Mouse (Mus musculus): ENCODE results near the gene Slc13a2. TPM values are rescaled to one million over a fixed set of nuclear protein-coding genes. Genes with fewer than 3 reads are reported as not detected.

Slc13a2 gene
- polyA plus RNA-seq, 1 experiment from 2014 or later: 0.15 TPM

GRCm38 (mm10) chr11:78462669-78463068, 40.7 kb upstream of the Slc13a2 start:
- Histone ChIP-seq H3K4me2 (ENCODE audit: low read depth, low read length) (no peak overlapping the region), H3K9ac (ENCODE audit: low read length) (no peak overlapping the region), H3K27me3 (ENCODE audit: control insufficient read depth, insufficient read depth, low read depth, low read length) (no peaks in the 10 kb centered on the region), H3K4me3 (ENCODE audit: low read length) (no peak overlapping the region), H3K27ac (ENCODE audit: low read length) (no peak overlapping the region), H3K36me3 (ENCODE audit: control insufficient read depth, insufficient read depth, low read length) (no peaks in the 10 kb centered on the region), H3K4me1 (replicated peaks; ENCODE audit: control insufficient read depth, insufficient read depth, low read length) (peaks cover 11% of the 10 kb centered on the region), H3K9me3 (ENCODE audit: control insufficient read depth, low read length) (no peaks in the 10 kb centered on the region)
- 75% methylated on average over 5 of the region's 5 CpGs for WGBS
- no peak for ATAC-seq (ENCODE audit: low read depth)

GRCm38 (mm10) chr11:78461894-78462293, 39.9 kb upstream of the Slc13a2 start:
- Histone ChIP-seq H3K9me3 (ENCODE audit: control insufficient read depth, low read length) (no peaks in the 10 kb centered on the region), H3K27me3 (ENCODE audit: control insufficient read depth, insufficient read depth, low read depth, low read length) (no peaks in the 10 kb centered on the region), H3K4me1 (replicated peaks; ENCODE audit: control insufficient read depth, insufficient read depth, low read length) (peaks cover 11% of the 10 kb centered on the region), H3K27ac (ENCODE audit: low read length) (no peak overlapping the region), H3K9ac (ENCODE audit: low read length) (no peak overlapping the region), H3K36me3 (ENCODE audit: control insufficient read depth, insufficient read depth, low read length) (no peaks in the 10 kb centered on the region), H3K4me2 (ENCODE audit: low read depth, low read length) (no peak overlapping the region), H3K4me3 (ENCODE audit: low read length) (no peak overlapping the region)
- WGBS: 72% methylated on average over 1 of the region's 1 CpGs
- ATAC-seq (ENCODE audit: low read depth): no peak

GRCm38 (mm10) chr11:78458740-78459139, 36.7 kb upstream of the Slc13a2 start:
- 71% methylated on average over 17 of the region's 17 CpGs for WGBS
- no peaks in the 10 kb centered on the region for H3K36me3 ChIP-seq (ENCODE audit: control insufficient read depth, insufficient read depth, low read length)
- H3K4me1 ChIP-seq (replicated peaks; ENCODE audit: control insufficient read depth, insufficient read depth, low read length): no peaks in the 10 kb centered on the region
- H3K4me2 ChIP-seq (ENCODE audit: low read depth, low read length): no peak overlapping the region
- no peak overlapping the region for H3K9ac ChIP-seq (ENCODE audit: low read length)
- no peaks in the 10 kb centered on the region for H3K9me3 ChIP-seq (ENCODE audit: control insufficient read depth, low read length)
- ATAC-seq (ENCODE audit: low read depth): no peak
- H3K27ac ChIP-seq (ENCODE audit: low read length): no peak overlapping the region
- H3K4me3 ChIP-seq (ENCODE audit: low read length): no peak overlapping the region
- H3K27me3 ChIP-seq (ENCODE audit: control insufficient read depth, insufficient read depth, low read depth, low read length): no peaks in the 10 kb centered on the region

GRCm38 (mm10) chr11:78455308-78455707, 33.3 kb upstream of the Slc13a2 start:
- no peak for ATAC-seq (ENCODE audit: low read depth)
- H3K4me2 ChIP-seq (ENCODE audit: low read depth, low read length): no peak overlapping the region
- H3K4me3 ChIP-seq (ENCODE audit: low read length): no peak overlapping the region
- 17% methylated on average over 5 of the region's 5 CpGs for WGBS
- no peak overlapping the region for H3K9ac ChIP-seq (ENCODE audit: low read length)
- H3K36me3 ChIP-seq (ENCODE audit: control insufficient read depth, insufficient read depth, low read length): no peaks in the 10 kb centered on the region
- no peak overlapping the region for H3K27ac ChIP-seq (ENCODE audit: low read length)
- no peaks in the 10 kb centered on the region for H3K4me1 ChIP-seq (replicated peaks; ENCODE audit: control insufficient read depth, insufficient read depth, low read length)
- no peaks in the 10 kb centered on the region for H3K27me3 ChIP-seq (ENCODE audit: control insufficient read depth, insufficient read depth, low read depth, low read length)
- H3K9me3 ChIP-seq (ENCODE audit: control insufficient read depth, low read length): no peaks in the 10 kb centered on the region

- Histone ChIP-seq H3K36me3 (ENCODE audit: control insufficient read depth, insufficient read depth, low read length) (no peaks in the 10 kb centered on the region), H3K27me3 (ENCODE audit: control insufficient read depth, insufficient read depth, low read depth, low read length) (no peaks in the 10 kb centered on the region), H3K4me3 (ENCODE audit: low read length) (no peak overlapping the region), H3K27ac (ENCODE audit: low read length) (no peak overlapping the region), H3K9me3 (ENCODE audit: control insufficient read depth, low read length) (no peaks in the 10 kb centered on the region), H3K9ac (ENCODE audit: low read length) (no peak overlapping the region), H3K4me1 (replicated peaks; ENCODE audit: control insufficient read depth, insufficient read depth, low read length) (no peaks in the 10 kb centered on the region), H3K4me2 (ENCODE audit: low read depth, low read length) (no peak overlapping the region)
- 62% methylated on average over 7 of the region's 7 CpGs for WGBS
- no peak for ATAC-seq (ENCODE audit: low read depth)
These were observed 32.3 kb upstream of the Slc13a2 start for GRCm38 (mm10) chr11:78454276-78454675.

- H3K4me1 ChIP-seq (replicated peaks; ENCODE audit: control insufficient read depth, insufficient read depth, low read length): no peaks in the 10 kb centered on the region
- ATAC-seq (ENCODE audit: low read depth): no peak
- H3K9ac ChIP-seq (ENCODE audit: low read length): no peak overlapping the region
- H3K27ac ChIP-seq (ENCODE audit: low read length): no peak overlapping the region
- 13% methylated on average over 4 of the region's 4 CpGs for WGBS
- no peaks in the 10 kb centered on the region for H3K9me3 ChIP-seq (ENCODE audit: control insufficient read depth, low read length)
- no peak overlapping the region for H3K4me3 ChIP-seq (ENCODE audit: low read length)
- no peaks in the 10 kb centered on the region for H3K27me3 ChIP-seq (ENCODE audit: control insufficient read depth, insufficient read depth, low read depth, low read length)
- no peak overlapping the region for H3K4me2 ChIP-seq (ENCODE audit: low read depth, low read length)
- no peaks in the 10 kb centered on the region for H3K36me3 ChIP-seq (ENCODE audit: control insufficient read depth, insufficient read depth, low read length)
These were observed 31.7 kb upstream of the Slc13a2 start for GRCm38 (mm10) chr11:78453675-78454074.

GRCm38 (mm10) chr11:78450337-78450736, 28.3 kb upstream of the Slc13a2 start:
- no peak for ATAC-seq (ENCODE audit: low read depth)
- no peaks in the 10 kb centered on the region for H3K27me3 ChIP-seq (ENCODE audit: control insufficient read depth, insufficient read depth, low read depth, low read length)
- WGBS: 36% methylated on average over 2 of the region's 2 CpGs
- no peak overlapping the region for H3K9ac ChIP-seq (ENCODE audit: low read length)
- H3K36me3 ChIP-seq (ENCODE audit: control insufficient read depth, insufficient read depth, low read length): no peaks in the 10 kb centered on the region
- H3K4me1 ChIP-seq (replicated peaks; ENCODE audit: control insufficient read depth, insufficient read depth, low read length): no peaks in the 10 kb centered on the region
- no peak overlapping the region for H3K4me2 ChIP-seq (ENCODE audit: low read depth, low read length)
- H3K9me3 ChIP-seq (ENCODE audit: control insufficient read depth, low read length): no peaks in the 10 kb centered on the region
- H3K4me3 ChIP-seq (ENCODE audit: low read length): no peak overlapping the region
- no peak overlapping the region for H3K27ac ChIP-seq (ENCODE audit: low read length)

- Histone ChIP-seq H3K36me3 (ENCODE audit: control insufficient read depth, insufficient read depth, low read length) (no peaks in the 10 kb centered on the region), H3K27ac (ENCODE audit: low read length) (no peak overlapping the region), H3K9me3 (ENCODE audit: control insufficient read depth, low read length) (no peaks in the 10 kb centered on the region), H3K4me2 (ENCODE audit: low read depth, low read length) (no peak overlapping the region), H3K4me1 (replicated peaks; ENCODE audit: control insufficient read depth, insufficient read depth, low read length) (no peaks in the 10 kb centered on the region), H3K4me3 (ENCODE audit: low read length) (no peak overlapping the region), H3K9ac (ENCODE audit: low read length) (no peak overlapping the region), H3K27me3 (ENCODE audit: control insufficient read depth, insufficient read depth, low read depth, low read length) (no peaks in the 10 kb centered on the region)
- ATAC-seq (ENCODE audit: low read depth): no peak
- 81% methylated on average over 1 of the region's 1 CpGs for WGBS
These were observed 26.2 kb upstream of the Slc13a2 start for GRCm38 (mm10) chr11:78448242-78448641.

GRCm38 (mm10) chr11:78447168-78447567, 25.2 kb upstream of the Slc13a2 start:
- H3K36me3 ChIP-seq (ENCODE audit: control insufficient read depth, insufficient read depth, low read length): no peaks in the 10 kb centered on the region
- H3K4me1 ChIP-seq (replicated peaks; ENCODE audit: control insufficient read depth, insufficient read depth, low read length): no peaks in the 10 kb centered on the region
- no peak overlapping the region for H3K9ac ChIP-seq (ENCODE audit: low read length)
- H3K4me3 ChIP-seq (ENCODE audit: low read length): no peak overlapping the region
- no peaks in the 10 kb centered on the region for H3K9me3 ChIP-seq (ENCODE audit: control insufficient read depth, low read length)
- H3K27ac ChIP-seq (ENCODE audit: low read length): no peak overlapping the region
- WGBS: 81% methylated on average over 3 of the region's 3 CpGs
- ATAC-seq (ENCODE audit: low read depth): no peak
- no peak overlapping the region for H3K4me2 ChIP-seq (ENCODE audit: low read depth, low read length)
- no peaks in the 10 kb centered on the region for H3K27me3 ChIP-seq (ENCODE audit: control insufficient read depth, insufficient read depth, low read depth, low read length)

- Histone ChIP-seq H3K27me3 (ENCODE audit: control insufficient read depth, insufficient read depth, low read depth, low read length) (no peaks in the 10 kb centered on the region), H3K4me1 (replicated peaks; ENCODE audit: control insufficient read depth, insufficient read depth, low read length) (no peaks in the 10 kb centered on the region), H3K9ac (ENCODE audit: low read length) (no peak overlapping the region), H3K4me3 (ENCODE audit: low read length) (no peak overlapping the region), H3K27ac (ENCODE audit: low read length) (no peak overlapping the region), H3K36me3 (ENCODE audit: control insufficient read depth, insufficient read depth, low read length) (no peaks in the 10 kb centered on the region), H3K4me2 (ENCODE audit: low read depth, low read length) (no peak overlapping the region), H3K9me3 (ENCODE audit: control insufficient read depth, low read length) (no peaks in the 10 kb centered on the region)
- no peak for ATAC-seq (ENCODE audit: low read depth)
- 70% methylated on average over 5 of the region's 5 CpGs for WGBS
These were observed 21.1 kb upstream of the Slc13a2 start for GRCm38 (mm10) chr11:78443115-78443514.

Data from lung, embryonic 16.5 days (tissue).